Mouse (Mus musculus) small intestine, adult 2 months (tissue): ENCODE results near the gene Fer.

Experiments used
- CTCF ChIP-seq: fragments of 200-500 bp; IDR thresholded peaks from 2 replicates; pipeline ENCODE4 v1.5.1; 2012; ENCODE audit warnings: low read depth, mild to moderate bottlenecking, control low read depth, inconsistent platforms, low read length, moderate library complexity, mixed read lengths; ENCODE audit not compliant: insufficient replicate concordance, insufficient read length; ENCODE audit errors: extremely low read depth
- POLR2A ChIP-seq: fragments of 200-500 bp; IDR thresholded peaks from 2 replicates; pipeline ENCODE4 v1.6.1; 2012; ENCODE audit warnings: low read depth, mild to moderate bottlenecking, control low read depth, inconsistent platforms, low read length, moderate library complexity

- TF ChIP-seq CTCF = no peak
- no peak for TF ChIP-seq POLR2A
Measured at GRCm38 (mm10) chr17:63826196-63826595, 36.7 kb upstream of the Fer start.
